Mouse (Mus musculus) forebrain, embryonic 13.5 days (tissue): ENCODE results near the gene Trim28. TPM values are rescaled to one million over a fixed set of nuclear protein-coding genes. Genes with fewer than 3 reads are reported as not detected.

Experiments used
- ATAC-seq: fragments of 200-750 bp; cut with Nextera tagmentation; 2 replicates; pipeline ENCODE4 v1.8.0; 2017
- H3K27ac ChIP-seq: fragments of 300-500 bp; sonication (generic); 2 replicates; pipeline ENCODE4 v1.5.1; 2015; ENCODE audit warnings: inconsistent platforms, mild to moderate bottlenecking, moderate library complexity
- H3K27me3 ChIP-seq: fragments of 300-500 bp; sonication (generic); 2 replicates; pipeline ENCODE4 v1.6.1; 2015; ENCODE audit warnings: mild to moderate bottlenecking, inconsistent platforms
- H3K36me3 ChIP-seq: fragments of 300-500 bp; sonication (generic); 2 replicates; pipeline ENCODE4 v1.6.1; 2015; ENCODE audit warnings: mild to moderate bottlenecking, inconsistent platforms; ENCODE audit not compliant: poor library complexity, severe bottlenecking
- H3K4me1 ChIP-seq: fragments of 300-500 bp; sonication (generic); 2 replicates; pipeline ENCODE4 v1.6.1; 2015; ENCODE audit warnings: inconsistent platforms
- H3K4me2 ChIP-seq: fragments of 300-500 bp; sonication (generic); 2 replicates; pipeline ENCODE4 v1.6.1; 2015; ENCODE audit warnings: inconsistent platforms, mild to moderate bottlenecking, moderate library complexity
- H3K4me3 ChIP-seq: fragments of 300-500 bp; sonication (generic); 2 replicates; pipeline ENCODE4 v1.5.1; 2015; ENCODE audit warnings: mild to moderate bottlenecking, inconsistent platforms
- H3K9ac ChIP-seq: fragments of 300-500 bp; sonication (generic); 2 replicates; pipeline ENCODE4 v1.6.1; 2015; ENCODE audit warnings: mild to moderate bottlenecking, inconsistent platforms
- H3K9me3 ChIP-seq: fragments of 300-500 bp; sonication (generic); replicated peaks from 2 replicates; pipeline ENCODE4 v1.6.1; 2016; ENCODE audit warnings: inconsistent platforms
- WGBS: fragments of 180-500 bp; shearing (Covaris S2); methylation state at CpG from one replicate; pipeline ENCODE4 v1.1.7; 2015; 5-methylcytosine and 5-hydroxymethylcytosine counted together
- polyA plus RNA-seq: library from polyadenylated mRNA; unstranded; fragments of >200 nt; fragmentation: Nextera tagmentation; extraction: Ambion mirVana; gene quantifications from 2 replicates; pipeline ENCODE4 v1.2.1, GENCODE M21; 2015

Gene Trim28
- polyA plus RNA-seq, 1 experiment from 2014 or later: 270 TPM

- no peak for ATAC-seq
- H3K9ac ChIP-seq: peak overlapping the region; percentile 62; the same call in 1 of the 2 replicates
- H3K9me3 ChIP-seq: no peaks in the 10 kb centered on the region
- 0 out of 2 replicates have a peak, but pooled peaks cover 11% of the 10 kb centered on the region for H3K36me3 ChIP-seq
- H3K4me2 ChIP-seq: peak overlapping the region; percentile 63
- H3K4me3 ChIP-seq: peak overlapping the region; percentile 67
- no peaks in the 10 kb centered on the region for H3K27me3 ChIP-seq
- peak overlapping the region; percentile 94; the same call in 1 of the 2 replicates for H3K27ac ChIP-seq
- 92% methylated on average over 18 of the region's 18 CpGs for WGBS
- peaks cover 19% of the 10 kb centered on the region for H3K4me1 ChIP-seq
These were observed 19.8 kb upstream of the Trim28 start for GRCm38 (mm10) chr7:12978931-12979722.

- no peak overlapping the region; the same call in 1 of the 2 replicates for H3K9ac ChIP-seq
- H3K27me3 ChIP-seq: no peaks in the 10 kb centered on the region
- H3K4me1 ChIP-seq: peaks cover 19% of the 10 kb centered on the region
- H3K4me3 ChIP-seq: no peak overlapping the region
- ATAC-seq: no peak
- WGBS: 86% methylated on average over 6 of the region's 6 CpGs
- no peaks in the 10 kb centered on the region for H3K9me3 ChIP-seq
- 0 out of 2 replicates have a peak, but pooled peaks cover 11% of the 10 kb centered on the region for H3K36me3 ChIP-seq
- no peak overlapping the region for H3K27ac ChIP-seq
- H3K4me2 ChIP-seq: no peak overlapping the region
These were observed 19.1 kb upstream of the Trim28 start for GRCm38 (mm10) chr7:12979776-12980175.

GRCm38 (mm10) chr7:12980291-12980690 lies 18.6 kb upstream of the Trim28 start:
- Histone ChIP-seq H3K4me1 (peaks cover 19% of the 10 kb centered on the region), H3K4me2 (no peak overlapping the region), H3K27ac (no peak overlapping the region), H3K27me3 (no peaks in the 10 kb centered on the region), H3K9me3 (no peaks in the 10 kb centered on the region), H3K9ac (no peak overlapping the region), H3K4me3 (no peak overlapping the region), H3K36me3 (0 out of 2 replicates have a peak, but pooled peaks cover 11% of the 10 kb centered on the region)
- WGBS: 92% methylated on average over 7 of the region's 7 CpGs
- ATAC-seq: no peak

GRCm38 (mm10) chr7:12985724-12986123 lies 13.2 kb upstream of the Trim28 start:
- H3K4me1 ChIP-seq: no peaks in the 10 kb centered on the region
- H3K9ac ChIP-seq: no peak overlapping the region
- 0 out of 2 replicates have a peak, but pooled peaks cover 11% of the 10 kb centered on the region for H3K36me3 ChIP-seq
- 87% methylated on average over 1 of the region's 1 CpGs for WGBS
- H3K27ac ChIP-seq: no peak overlapping the region
- no peaks in the 10 kb centered on the region for H3K27me3 ChIP-seq
- H3K4me2 ChIP-seq: no peak overlapping the region
- no peaks in the 10 kb centered on the region for H3K9me3 ChIP-seq
- no peak for ATAC-seq
- H3K4me3 ChIP-seq: no peak overlapping the region

- Histone ChIP-seq H3K27me3 (no peaks in the 10 kb centered on the region), H3K4me3 (no peak overlapping the region), H3K4me2 (no peak overlapping the region), H3K36me3 (0 out of 2 replicates have a peak, but pooled peaks cover 8% of the 10 kb centered on the region), H3K4me1 (no peaks in the 10 kb centered on the region), H3K9me3 (no peaks in the 10 kb centered on the region), H3K9ac (no peak overlapping the region), H3K27ac (no peak overlapping the region)
- 84% methylated on average over 8 of the region's 8 CpGs for WGBS
- no peak for ATAC-seq
These were observed 12.0 kb upstream of the Trim28 start for GRCm38 (mm10) chr7:12986906-12987305.

- no peaks in the 10 kb centered on the region for H3K9me3 ChIP-seq
- WGBS: 86% methylated on average over 8 of the region's 8 CpGs
- no peak overlapping the region for H3K27ac ChIP-seq
- no peak overlapping the region for H3K4me2 ChIP-seq
- no peaks in the 10 kb centered on the region for H3K4me1 ChIP-seq
- H3K36me3 ChIP-seq: 0 out of 2 replicates have a peak, but pooled peaks cover 1% of the 10 kb centered on the region
- H3K27me3 ChIP-seq: no peaks in the 10 kb centered on the region
- no peak overlapping the region for H3K9ac ChIP-seq
- H3K4me3 ChIP-seq: no peak overlapping the region
- ATAC-seq: no peak
These were observed 11.3 kb upstream of the Trim28 start for GRCm38 (mm10) chr7:12987409-12988189.

- ATAC-seq: no peak
- H3K27me3 ChIP-seq: no peaks in the 10 kb centered on the region
- no peak overlapping the region for H3K9ac ChIP-seq
- H3K4me3 ChIP-seq: no peak overlapping the region
- H3K36me3 ChIP-seq: no peaks in the 10 kb centered on the region
- no peak overlapping the region for H3K27ac ChIP-seq
- no peak overlapping the region for H3K4me2 ChIP-seq
- no peaks in the 10 kb centered on the region for H3K4me1 ChIP-seq
- 5% methylated on average over 3 of the region's 3 CpGs for WGBS
- H3K9me3 ChIP-seq: no peaks in the 10 kb centered on the region
These were observed 6.7 kb upstream of the Trim28 start for GRCm38 (mm10) chr7:12992222-12992621.

GRCm38 (mm10) chr7:12993148-12993547 lies 5.8 kb upstream of the Trim28 start:
- H3K4me3 ChIP-seq: no peak overlapping the region
- no peak overlapping the region for H3K4me2 ChIP-seq
- no peaks in the 10 kb centered on the region for H3K9me3 ChIP-seq
- 88% methylated on average over 10 of the region's 10 CpGs for WGBS
- no peak for ATAC-seq
- H3K9ac ChIP-seq: no peak overlapping the region
- H3K4me1 ChIP-seq: no peaks in the 10 kb centered on the region
- no peak overlapping the region for H3K27ac ChIP-seq
- H3K27me3 ChIP-seq: no peaks in the 10 kb centered on the region; the same call in 1 of the 2 replicates
- H3K36me3 ChIP-seq: no peaks in the 10 kb centered on the region

GRCm38 (mm10) chr7:12995862-12996261 lies 3.1 kb upstream of the Trim28 start:
- no peak overlapping the region for H3K27ac ChIP-seq

GRCm38 (mm10) chr7:12997230-12997629 lies 1.7 kb upstream of the Trim28 start:
- no peak overlapping the region for H3K4me2 ChIP-seq
- no peak for ATAC-seq
- 73% methylated on average over 5 of the region's 5 CpGs for whole genome bisulfite sequencing

More at GRCm38 (mm10) chr7:12995862-12996261, 3.1 kb upstream of the Trim28 start:
- Histone ChIP-seq H3K4me1 (no peaks in the 10 kb centered on the region), H3K36me3 (no peaks in the 10 kb centered on the region), H3K9ac (no peak overlapping the region), H3K9me3 (no peaks in the 10 kb centered on the region), H3K27me3 (no peaks in the 10 kb centered on the region; the same call in 1 of the 2 replicates), H3K4me2 (no peak overlapping the region), H3K4me3 (no peak overlapping the region)
- no peak for ATAC-seq

GRCm38 (mm10) chr7:12998053-12998452 lies 861 bp upstream of the Trim28 start, which contains the start of gene Slc27a5:
Slc27a5 (minus strand) TSS chr7:12998192.
- no peaks in the 10 kb centered on the region; the same call in 1 of the 2 replicates for H3K27me3 ChIP-seq
- no peaks in the 10 kb centered on the region for H3K4me1 ChIP-seq
- H3K4me3 ChIP-seq: no peak within 1 kb of the TSS
- H3K4me2 ChIP-seq: no peak within 1 kb of the TSS
- no peaks in the 10 kb centered on the region for H3K36me3 ChIP-seq
- no peaks in the 10 kb centered on the region for H3K9me3 ChIP-seq
- no peak for ATAC-seq
- no peak within 1 kb of the TSS for H3K9ac ChIP-seq
- no peak within 1 kb of the TSS for H3K27ac ChIP-seq
- WGBS: 80% methylated on average over 5 of the region's 5 CpGs

More at GRCm38 (mm10) chr7:12997230-12997629, 1.7 kb upstream of the Trim28 start:
- Histone ChIP-seq H3K9ac (no peak overlapping the region), H3K4me3 (no peak overlapping the region), H3K36me3 (no peaks in the 10 kb centered on the region), H3K27me3 (no peaks in the 10 kb centered on the region; the same call in 1 of the 2 replicates), H3K27ac (no peak overlapping the region), H3K9me3 (no peaks in the 10 kb centered on the region), H3K4me1 (no peaks in the 10 kb centered on the region)

- peaks cover 29% of the 10 kb centered on the region for H3K36me3 ChIP-seq
- H3K27ac ChIP-seq: no peak overlapping the region
- H3K4me3 ChIP-seq: no peak overlapping the region
- H3K27me3 ChIP-seq: no peaks in the 10 kb centered on the region; the same call in 1 of the 2 replicates
- no peak for ATAC-seq
- H3K4me1 ChIP-seq: no peaks in the 10 kb centered on the region
- H3K9me3 ChIP-seq: no peaks in the 10 kb centered on the region
- 85% methylated on average over 1 of the region's 1 CpGs for WGBS
- H3K9ac ChIP-seq: no peak overlapping the region
- H3K4me2 ChIP-seq: no peak overlapping the region
These were observed 2.7 kb downstream of the Trim28 start for GRCm38 (mm10) chr7:13001584-13001983.
